Mouse (Mus musculus): ENCODE data around the gene Wbp2.
"Not testable (repeated sequence)": the region's sequence is repeated elsewhere in the genome, so short reads cannot be mapped to it uniquely, and the experiment has no call there.

The Wbp2 gene

DNA sequence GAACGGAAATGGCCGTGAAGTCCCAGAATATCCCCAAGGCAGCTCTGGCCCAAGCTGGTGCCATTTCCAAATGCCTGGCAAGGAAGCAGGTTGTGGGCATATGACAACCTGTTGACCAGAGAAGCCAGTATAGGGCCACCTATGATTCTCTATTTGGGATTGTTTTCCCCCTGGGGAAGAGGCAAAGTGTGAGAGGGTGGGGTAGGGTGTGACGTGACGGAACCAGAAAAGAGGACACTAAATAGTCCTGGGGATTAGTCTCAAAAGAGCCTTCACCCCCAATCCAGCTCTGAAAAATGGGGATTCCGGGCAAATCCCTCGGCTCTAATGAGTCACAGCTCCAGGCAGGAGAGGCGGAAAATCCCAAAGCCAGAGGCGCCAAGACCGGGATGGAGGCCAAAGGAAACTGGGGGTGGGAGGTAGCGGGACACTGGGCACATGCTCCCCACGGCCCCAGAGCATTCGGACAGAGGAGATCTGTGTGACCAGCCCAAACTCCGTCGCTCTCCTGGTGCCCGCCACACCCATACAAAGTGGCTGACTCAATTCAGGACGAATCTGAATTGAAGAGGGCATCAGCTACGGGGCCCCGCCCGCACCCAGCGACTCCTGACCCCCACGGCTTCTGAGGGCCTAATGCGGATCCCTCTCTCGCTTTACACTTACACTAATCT, 21.8 kb upstream of the Wbp2 start:
- DNase-seq = no peak

DNA sequence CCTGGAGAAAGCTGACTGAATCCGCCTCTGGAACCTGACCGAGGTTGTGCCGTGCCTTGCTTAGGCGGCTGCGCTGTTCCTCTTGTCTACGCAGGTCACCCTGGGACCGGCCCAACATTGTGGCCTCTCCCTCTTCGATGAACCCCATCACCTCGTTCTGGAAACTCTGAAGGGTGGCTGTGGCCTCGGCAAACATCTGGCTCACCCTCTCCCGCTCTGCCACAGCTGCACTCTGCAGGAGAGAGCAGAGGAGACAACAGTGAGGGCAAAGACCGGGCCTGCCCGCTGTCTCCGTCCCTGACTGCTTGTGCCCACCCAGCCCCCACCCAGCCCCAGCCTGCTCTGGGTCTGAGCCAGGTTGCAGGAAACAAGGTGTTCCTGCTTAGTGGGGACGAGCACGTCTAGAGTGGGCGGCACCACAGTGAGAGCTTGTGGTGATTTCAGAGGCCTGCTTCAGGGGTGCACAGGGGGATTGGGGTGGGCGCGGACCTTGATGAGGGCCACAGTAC, 21.0 kb upstream of the Wbp2 start:
- DNase-seq = no peak

DNA sequence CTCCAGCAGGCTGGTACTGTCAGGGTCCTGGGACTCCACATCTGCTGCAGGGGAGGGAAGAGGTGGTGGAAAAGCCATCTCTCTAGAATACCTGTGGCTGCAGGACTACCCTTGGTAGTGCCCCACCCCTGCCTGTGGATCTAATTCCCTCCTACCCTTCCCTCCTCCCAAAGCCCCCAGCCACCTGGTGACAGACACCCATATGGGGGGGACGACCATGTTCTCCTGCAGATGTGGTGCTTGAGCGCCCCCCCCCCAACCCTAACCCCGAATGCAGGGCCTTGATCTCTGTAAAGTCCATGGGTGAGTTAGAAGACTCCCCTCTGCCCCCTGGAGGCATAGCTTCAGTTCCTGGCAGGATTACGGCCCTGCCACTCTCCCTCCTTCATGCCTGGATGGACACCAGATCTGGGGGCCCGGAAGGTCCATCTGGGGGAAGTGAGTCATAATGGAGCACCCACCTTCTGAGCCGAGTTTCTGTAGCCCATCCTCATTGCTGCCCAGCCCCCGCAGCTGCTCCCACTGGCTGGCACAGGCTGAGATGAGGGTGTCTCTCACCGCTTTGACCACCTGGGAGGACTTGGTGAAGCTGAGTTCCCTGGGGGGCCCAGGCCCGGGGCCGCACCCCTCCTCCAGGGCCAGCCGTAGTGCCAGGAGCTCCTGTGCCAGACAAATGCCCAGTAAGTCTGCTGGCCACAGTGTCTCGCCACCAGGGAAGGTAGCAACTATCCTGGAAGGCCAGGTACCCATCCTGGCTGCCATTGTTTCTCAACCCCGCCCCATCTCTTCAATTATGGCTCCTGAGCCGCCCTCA, 20.4 kb upstream of the Wbp2 start:
- no peak for DNase-seq

DNA sequence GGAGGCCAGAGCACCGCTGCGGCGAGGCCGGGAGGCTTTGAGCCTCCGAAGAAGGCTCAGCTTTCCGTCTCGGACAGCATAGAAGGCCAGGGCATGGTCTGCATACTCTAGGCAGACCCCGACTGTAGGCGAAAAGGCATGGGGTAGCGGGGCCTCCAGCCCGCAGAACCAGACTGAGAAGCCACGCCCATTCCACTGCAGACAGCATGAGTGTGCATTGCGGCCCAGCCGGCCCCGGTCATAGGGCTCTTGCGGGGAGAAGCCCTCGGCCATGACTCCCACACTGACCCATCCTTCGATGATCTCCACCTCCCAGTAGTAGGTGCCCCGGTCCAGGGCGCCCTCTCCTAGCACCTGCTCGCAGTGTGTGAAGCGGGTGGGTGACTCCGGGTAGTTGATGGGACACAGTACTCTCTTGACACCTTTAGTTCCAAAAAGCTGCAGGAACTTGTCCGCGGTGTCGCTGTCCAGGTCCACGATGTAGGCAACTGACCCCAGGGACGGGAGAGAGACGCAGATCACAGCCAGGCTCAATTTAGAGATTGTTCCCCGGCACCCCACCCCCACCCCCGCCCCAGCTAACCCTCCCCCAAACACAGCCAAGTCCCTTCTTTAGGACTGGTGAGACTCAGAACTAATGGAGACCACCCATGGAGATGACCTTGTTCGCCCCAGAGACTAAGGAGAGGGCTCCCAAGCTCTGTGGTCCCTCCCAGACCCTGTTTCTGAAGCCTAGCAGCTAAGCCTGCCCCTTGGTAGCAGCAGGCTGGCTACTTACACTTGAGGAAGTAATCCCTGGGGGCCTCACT, 19.6 kb upstream of the Wbp2 start:
- no peak for DNase-seq

DNA sequence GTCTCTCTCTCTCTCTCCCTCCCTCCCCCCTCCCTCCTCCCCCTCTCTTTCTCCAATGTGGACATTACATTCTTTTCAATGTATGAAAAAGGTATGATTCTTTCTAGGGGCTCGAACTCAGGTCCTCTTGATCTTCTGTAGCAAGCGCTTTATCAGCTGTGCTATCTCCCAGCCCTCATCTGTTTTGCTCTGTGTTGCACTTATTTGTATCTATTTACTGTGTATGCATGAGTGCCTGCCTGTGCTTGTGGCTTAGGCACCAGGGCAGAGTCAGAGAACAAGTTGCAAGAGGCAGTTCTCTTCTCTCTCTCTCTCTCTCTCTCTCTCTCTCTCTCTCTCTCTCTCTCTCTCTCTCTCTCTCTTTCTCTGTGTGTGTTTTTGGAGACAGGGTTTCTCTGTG, 18.3 kb upstream of the Wbp2 start:
- no peak for DNase-seq

DNA sequence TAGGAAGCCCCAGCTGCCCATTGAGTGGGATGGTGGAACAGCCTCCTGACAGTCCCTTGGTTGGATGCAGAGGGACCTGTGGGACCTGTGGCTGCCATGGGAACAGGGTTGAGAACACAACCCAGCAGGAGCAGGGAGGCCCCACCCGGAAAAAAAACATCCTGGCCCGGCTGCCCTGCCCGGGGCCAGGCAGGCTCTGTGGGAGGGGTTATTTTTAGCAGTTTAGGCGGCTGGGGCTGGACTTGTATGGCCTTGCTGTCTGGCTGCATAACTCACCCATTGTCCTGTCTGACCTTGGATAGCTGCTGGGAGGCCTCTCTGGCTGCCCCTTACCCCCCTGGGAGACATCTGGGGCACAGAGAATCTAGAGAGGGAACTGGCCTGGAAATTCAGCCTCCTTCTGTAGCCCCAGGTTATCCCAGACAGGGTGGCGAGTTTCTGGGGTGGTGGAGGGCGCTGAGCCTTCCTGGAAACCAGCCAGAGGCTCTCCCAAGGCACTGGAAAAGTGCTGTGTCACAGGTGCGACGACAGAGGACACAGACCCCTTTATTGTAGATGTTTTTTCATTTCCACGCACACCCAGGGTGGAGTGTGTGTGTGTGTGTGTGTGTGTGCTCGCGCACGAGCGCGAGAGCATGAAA, 17.3 kb upstream of the Wbp2 start:
- no peak for DNase-seq

DNA sequence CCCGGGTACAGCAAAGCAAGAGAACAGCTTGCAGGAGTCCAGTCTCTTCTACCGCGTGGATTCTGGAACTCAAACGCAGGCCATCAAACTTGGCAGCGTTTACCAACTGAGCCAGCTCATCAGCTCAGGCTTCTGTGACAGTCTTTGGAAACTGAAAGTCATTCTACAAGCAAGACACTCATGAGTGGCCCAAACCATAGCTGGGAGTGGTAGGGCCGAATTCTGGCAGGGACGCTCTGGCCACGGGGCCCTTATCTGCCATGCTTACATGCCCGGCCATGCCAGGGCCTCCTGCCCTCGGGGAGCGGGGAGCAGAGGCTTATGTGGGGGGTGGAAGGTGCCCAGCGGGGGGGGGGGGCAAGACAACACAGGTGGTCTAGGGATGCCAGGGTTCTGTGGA, 16.8 kb upstream of the Wbp2 start:
- no peak for DNase-seq

DNA sequence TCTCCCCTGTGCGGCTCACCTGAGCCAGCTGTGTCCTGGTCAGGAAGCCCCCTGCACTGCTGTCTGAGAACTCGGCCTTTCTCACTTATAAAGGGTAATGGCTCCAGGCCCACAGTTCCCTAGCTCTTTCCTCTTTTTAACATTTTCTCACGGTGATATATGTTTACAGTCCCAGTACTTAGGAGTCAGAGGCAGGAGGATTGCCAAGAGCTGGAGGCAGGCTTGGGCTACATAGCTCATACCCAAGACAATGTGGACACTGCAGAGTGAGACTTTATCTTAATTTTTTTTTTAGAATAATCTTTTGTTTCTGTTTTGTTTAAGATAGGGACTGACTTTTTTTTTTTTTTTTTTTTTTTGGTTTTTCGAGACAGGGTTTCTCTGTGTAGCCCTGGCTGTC, 15.7 kb upstream of the Wbp2 start:
- DNase-seq = no peak

DNA sequence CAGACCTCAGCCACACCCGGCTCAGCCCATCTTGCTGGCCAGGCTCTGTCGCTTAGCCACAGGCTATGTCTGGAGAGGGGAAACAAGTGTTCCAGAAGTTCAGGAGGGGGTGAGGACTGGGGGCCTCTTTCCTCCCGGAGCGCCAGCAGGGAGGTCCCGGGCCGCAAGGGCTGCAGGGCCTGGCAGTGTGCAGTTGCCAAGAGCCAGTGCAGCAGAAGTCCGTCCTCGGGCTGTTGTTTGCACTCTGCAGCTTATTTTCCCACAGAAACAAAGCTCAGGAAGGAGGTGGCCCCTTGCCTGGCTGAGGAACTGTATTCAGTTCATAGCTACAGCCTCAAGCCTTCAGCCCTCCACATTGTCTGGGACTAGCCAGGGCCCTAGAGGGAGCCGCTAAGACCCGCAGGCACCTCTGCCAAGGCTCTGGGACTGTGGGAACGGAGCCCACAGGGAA, 15.2 kb upstream of the Wbp2 start:
- no peak for DNase-seq

DNA sequence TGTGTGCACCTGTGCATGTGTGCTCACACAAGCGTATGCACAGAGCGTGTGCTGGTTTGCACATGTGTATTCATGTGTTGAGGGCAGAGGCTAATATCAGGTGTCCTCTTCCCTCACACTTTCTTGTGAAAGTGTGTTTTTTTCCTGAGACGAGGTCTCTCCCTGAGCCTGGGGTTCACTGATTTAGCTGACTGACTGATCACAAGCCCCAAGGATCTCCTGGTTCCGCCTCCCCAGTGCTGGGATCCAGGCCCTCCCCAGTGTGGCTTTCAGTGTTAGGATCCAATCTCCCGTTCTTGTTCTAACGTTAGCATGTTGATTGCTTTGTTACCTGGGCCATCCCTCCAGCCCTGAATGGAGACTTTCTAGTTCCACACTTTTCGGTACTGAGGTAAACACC, 14.0 kb upstream of the Wbp2 start:
- no peak for DNase-seq

DNA sequence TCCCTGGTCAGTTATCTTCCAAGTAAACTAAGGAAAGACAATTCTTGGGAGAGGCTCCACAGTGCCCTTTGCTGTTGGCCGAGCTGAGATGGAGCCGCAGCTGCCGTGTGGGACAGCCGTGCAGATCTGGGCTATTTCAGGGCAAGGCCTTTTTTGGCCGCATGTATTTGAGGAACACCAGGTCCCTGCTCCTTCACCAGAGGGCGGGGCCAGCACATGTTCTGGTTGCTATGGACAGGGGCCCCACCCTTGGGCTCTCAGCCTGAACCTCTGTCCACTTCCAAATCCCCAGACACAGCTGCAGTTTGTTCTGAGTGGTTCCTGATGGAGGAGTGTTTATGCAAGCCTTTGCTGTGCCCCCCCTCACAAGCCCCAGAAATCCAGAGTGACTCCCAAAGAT, 13.6 kb upstream of the Wbp2 start:
- no peak for DNase-seq

DNA sequence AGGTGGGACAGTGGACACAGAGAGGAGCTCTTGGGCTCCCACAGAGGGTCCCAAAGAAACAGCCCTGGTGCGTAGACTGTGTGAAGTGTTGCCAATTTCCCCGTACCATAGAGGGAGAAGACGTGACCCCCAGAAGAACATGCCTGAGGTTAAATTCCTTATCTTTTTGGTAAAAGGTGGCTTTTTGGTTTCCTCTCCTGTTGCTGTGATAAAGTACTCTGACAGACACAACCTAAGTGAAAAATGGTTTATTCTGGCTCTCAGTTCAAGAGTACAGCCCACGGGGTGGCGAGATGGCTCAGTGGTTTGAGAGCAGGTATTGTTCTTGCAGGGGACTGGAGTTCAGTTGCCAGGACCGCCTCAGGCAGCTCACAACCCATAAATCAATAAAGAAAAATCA, 12.7 kb upstream of the Wbp2 start:
- no peak for DNase-seq

DNA sequence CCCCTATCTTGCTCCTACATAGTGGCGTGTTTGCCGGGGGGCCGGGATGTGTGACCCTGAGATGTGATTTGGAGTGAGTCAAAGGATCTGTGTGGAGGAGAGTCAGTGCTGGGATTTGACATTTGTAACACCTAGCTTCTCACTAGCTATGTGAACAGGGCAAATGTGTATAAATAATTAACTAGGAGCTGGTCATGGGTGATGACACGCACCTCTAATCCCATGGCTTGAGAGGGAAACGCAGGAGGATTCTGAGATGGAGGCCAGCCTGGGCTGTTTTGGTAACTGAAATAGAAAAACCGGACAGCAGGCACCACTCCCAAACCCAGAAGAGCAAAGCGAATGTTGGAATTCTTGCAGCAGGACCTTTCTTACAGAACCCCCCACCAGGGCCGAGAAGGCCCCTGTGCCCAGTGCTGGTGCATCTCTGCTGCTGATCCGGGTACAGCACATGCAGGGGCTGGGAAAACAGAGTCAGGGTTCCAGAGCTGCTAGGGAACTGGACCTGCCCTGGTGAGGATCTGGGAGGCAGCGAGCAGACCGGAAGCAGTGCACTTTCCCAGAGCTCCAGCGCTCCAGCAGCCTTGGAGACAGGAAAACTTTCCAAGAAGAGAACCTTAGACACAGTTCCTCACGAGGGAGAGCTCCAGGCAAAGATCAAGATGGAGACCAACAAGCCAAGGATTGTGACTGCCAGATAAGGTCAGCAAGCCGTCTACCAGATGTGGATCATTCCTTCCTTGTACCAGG, 12.1 kb upstream of the Wbp2 start:
- no peak for DNase-seq

DNA sequence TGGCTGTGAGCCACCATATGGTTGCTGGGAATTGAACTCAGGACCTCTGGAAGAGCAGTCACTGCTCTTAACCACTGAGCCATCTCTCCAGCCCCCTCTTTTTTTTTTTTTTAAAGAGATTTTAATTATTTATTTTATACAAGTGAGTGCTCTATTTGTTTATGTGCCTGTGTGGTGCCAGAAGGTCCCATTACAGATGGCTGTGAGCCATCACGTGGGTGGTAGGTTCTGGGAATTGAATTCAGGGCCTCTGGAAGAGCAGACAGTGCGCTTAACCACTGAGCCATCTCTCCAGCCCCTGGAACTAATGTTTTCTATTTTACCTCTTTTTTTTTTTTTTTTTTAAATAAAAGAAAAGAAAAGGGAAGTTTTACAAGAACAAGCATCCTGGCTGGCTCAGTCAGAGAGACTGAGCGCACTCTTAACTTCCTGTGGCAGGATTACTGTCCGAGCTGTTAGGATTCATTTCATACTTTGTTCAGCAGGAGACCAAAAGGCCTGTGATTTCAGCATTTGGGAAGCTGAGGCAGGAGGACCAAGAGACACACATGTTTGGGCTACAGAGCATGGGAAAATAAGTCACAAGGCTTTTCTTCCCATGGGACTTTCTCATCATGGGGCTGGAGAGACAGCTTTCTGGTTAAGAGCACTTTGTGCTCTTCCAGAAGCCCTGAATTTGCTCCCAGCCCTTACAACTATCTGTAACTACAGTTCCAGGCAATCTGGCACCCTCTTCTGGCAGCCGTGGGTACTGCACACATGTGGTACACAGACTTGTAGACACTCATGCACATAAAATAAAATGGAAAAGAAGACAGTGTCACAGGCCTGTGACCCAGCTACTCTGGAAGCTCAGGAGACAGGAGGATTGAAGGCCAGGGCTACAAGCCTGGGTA, 9.7 kb upstream of the Wbp2 start:
- no peak for DNase-seq

DNA sequence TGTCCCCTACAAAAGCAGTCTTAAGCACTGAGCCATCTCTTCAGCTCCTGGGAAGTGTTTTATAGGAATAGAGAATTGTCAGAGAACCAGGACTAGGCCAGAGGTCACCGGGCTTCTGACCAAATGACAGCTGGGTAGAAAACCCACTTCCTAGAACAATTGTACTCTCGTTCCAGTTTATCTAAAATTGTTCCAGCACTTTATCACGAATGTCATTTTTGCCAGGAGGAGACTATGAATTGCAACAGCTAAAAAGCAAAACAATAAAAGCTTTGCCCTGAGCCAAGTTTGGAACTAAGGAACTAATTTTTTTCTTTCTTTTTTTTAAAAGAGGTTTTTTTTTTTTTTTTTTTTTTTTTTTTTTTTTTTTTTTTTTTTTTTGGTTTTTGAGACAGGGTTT, 8.8 kb upstream of the Wbp2 start:
- DNase-seq = no peak

DNA sequence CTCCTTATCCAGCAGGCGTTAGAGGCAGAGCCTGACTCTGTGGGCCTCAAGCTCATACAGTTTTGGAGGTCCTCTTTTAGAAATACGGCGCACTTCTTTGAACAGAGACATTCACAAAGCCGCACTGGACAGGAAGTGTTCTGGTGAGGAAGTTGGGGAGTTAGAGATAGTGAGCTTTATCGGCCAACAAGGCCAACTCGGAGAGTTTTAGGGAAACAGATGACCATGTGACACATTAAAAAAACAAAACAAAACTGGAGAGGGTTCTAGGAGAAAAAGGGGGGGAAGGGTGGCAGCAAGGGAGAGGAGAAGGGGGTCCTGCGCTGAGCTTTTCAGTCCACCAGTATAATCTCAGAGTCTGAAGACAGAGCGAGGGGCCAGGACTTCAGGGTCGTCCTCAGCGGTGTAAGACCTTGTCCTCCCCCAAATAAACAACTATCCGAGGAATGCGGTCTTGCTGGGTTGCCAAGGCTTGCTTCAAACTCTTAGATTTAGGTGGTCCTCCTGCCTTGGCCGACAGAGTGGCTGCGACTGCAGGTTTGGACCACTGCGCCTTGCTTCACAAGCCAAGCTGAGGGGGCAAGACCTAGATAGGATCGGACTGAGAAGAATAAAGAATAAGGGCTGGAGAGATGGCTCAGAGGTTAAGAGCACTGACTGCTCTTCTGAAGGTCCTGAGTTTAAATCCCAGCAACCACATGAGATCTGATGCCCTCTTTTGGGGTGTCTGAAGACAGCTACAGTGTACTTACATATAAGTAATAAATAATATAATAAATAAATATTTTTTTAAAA, 7.2 kb upstream of the Wbp2 start:
- no peak for DNase-seq

DNA sequence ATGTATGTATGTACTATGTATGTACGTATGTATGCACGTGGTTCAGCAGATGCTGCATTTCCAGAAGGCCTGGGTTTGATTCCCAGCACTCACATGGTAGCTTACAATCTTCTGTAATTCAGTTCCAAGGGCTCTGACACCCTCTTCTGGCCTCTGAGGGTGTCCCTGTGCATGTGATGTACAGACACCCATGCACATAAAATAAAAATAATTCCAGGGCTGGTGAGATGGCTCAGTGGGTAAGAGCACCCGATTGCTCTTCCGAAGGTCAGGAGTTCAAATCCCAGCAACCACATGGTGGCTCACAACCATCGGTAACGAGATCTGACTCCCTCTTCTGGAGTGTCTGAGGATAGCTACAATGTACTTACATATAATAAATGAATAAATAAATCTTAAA, 6.2 kb upstream of the Wbp2 start:
- DNase-seq = not testable (repeated sequence)

DNA sequence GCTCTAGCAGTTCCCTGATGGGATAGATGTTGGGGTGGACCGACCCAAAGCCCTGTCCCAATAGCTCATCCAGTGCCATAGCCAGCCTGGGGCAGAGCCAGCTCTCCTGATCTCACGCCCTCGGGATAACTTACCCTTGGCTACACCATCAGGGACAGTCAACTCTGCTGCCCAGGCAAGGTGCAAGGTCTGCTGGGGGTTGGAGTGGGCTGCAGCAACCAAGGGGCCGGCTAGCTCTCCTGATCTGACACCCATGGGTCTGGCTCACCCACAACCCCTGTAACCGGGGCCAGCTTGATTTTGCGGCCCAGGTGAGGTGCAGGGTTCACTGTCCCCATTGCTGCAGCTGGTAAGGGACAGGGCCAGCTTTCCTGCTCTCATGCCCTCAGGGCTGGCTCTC, 4.8 kb upstream of the Wbp2 start:
- no peak for DNase-seq

DNA sequence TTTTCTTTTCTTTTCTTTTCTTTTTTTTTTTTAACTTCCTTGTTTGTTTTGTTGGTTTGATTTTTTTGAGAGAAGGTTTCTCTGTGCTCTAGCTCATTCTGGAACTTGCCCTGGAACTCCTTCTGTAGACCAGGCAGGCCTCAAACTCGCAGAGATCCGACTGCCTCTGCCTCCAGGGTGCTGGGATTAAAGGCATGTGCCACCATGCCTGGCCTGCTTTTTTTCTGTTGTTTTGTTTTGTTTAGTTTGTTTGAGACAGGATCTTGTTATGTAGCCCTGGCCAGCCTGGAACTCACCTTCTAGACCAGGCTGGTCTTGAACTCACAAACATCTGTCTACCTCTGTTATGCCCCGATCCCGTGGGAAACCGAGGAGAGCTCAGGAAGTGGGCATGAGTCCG, 2.8 kb upstream of the Wbp2 start:
- peak; percentile 15 for DNase-seq

DNA sequence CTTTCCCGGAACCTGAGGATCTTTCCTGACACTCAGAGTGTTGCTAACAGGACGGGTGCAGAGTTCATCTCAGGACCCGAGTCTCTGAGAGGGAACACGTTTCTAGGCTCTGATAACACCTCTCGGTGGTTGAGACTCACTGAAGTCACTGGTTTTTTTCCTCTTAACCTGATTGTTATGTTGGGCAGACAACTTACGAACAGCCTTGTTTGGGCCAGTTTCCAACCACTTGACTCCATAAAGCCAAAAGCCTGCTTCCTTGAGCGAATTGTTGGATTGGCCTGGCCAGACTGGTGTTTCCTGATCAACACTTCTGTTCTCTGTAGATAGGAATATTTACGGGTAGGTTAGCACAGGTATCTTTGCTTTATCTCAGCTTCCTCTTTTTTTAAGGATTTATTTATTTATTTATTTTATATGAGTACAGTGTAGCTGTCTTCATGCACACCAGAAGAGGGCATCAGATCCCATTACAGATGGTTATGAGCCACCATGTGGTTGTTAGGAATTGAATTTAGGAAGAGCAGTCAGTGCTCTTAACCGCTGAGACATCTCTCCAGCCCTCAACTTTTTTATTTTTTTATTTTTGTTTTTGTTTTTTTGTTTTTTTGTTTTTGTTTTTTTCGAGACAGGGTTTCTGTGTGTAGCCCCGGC, 2.1 kb upstream of the Wbp2 start:
- DNase-seq = peak; percentile 38
